Mouse (Mus musculus) cerebellum, adult 2 months (tissue): ENCODE measurements at regions not wholly inside any gene's neighbourhood (a gene's known extent, or its start where the extent isn't known, plus 50 kb on each side); places are given as distances from the start of the nearest gene placed in this dataset.

ENCODE experiments used
- CTCF ChIP-seq: fragments of 200-500 bp; IDR thresholded peaks from 2 replicates; pipeline ENCODE4 v1.5.1; 2011; ENCODE audit warnings: low read depth, mild to moderate bottlenecking, control low read depth, low read length, moderate library complexity, borderline replicate concordance; ENCODE audit not compliant: insufficient read depth
- POLR2A ChIP-seq: fragments of 200-500 bp; IDR thresholded peaks from 2 replicates; pipeline ENCODE4 v1.6.1; 2011; ENCODE audit warnings: low read length, control low read depth, borderline replicate concordance; ENCODE audit not compliant: insufficient read depth

- TF ChIP-seq POLR2A (no peak), CTCF (no peak)
Observed at GRCm38 (mm10) chr15:88229456-88229855, 370.6 kb upstream of the Zdhhc25 start.
